Mouse (Mus musculus): ENCODE results near the gene Adra2b.

DNA sequence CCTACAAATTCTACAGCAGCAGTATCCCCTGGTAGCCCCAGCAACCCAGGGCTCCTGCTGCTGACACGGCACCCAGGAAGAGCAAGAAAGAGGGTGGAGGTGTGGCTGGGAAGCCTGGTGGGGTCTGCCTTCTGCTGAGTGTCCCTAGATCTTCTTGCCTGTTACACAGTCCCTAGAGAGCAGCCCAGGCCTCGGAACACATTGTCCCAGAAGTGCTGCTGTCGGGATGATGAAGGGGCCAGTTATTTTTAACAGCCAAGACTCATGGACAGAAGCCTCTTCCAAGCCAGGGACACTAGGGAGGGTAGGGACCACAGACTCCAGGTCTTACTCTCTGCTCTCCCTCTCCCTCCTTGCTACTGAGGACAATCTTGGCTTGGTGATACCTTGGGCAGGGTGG lies 16.2 kb downstream of the Adra2b start:
- TF ChIP-seq POLR2A (IDR thresholded peaks at IDR 0.05; ENCODE audit: low read depth, low read length) (no peak), CTCF (IDR thresholded peaks at IDR 0.05; ENCODE audit: borderline replicate concordance, insufficient read depth, low read length) (no peak)

Measured in embryonic fibroblast, embryonic 13.5 days (primary cell).